Mouse (Mus musculus) left cerebral cortex, postnatal 10 days (tissue): ENCODE measurements at regions not wholly inside any gene's neighbourhood (a gene's known extent, or its start where the extent isn't known, plus 50 kb on each side); places are given as distances from the start of the nearest gene placed in this dataset.

Experiments
- DNase-seq, 2 experiments: peaks; one replicate each; pipeline ENCODE4 v3.0.0; 2021 to 2022; ENCODE audit warnings: low spot score in 2 of 2, mixed read lengths in 1 of 2; ENCODE audit errors: extremely low spot score in 1 of 2
- intact Hi-C: fragments of 180-260 bp; cut with DNase I; formaldehyde crosslinking; loops from one replicate; pipeline ENCODE4 v1.15.1; 2025

DNA sequence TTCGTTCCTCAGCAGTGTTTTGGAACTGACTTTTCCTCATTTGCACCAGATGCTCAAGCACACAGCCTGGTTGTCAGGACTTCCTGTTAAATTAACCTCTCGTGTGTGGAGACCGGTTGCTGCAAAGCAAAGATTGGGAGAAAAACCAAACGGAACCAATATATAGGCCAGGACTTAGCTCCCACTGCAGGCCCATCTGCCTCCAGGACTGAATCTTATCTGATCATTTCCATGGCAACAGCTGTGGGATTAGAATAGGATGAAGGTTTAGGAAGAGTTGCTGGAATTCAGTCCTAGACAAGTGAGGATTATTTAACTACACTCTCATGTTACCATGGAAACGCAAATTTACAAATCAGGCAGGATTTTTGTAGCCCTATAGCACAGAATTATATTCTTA is 154.4 kb upstream of the Slco3a1 start:
- intact Hi-C loops = loop anchor here (5.0 kb wide), 1 partner anchor 152 kb away; no protein-coding TSS in a partner anchor
- DNase-seq = peak in 1 of 2 experiments; percentile 65

DNA sequence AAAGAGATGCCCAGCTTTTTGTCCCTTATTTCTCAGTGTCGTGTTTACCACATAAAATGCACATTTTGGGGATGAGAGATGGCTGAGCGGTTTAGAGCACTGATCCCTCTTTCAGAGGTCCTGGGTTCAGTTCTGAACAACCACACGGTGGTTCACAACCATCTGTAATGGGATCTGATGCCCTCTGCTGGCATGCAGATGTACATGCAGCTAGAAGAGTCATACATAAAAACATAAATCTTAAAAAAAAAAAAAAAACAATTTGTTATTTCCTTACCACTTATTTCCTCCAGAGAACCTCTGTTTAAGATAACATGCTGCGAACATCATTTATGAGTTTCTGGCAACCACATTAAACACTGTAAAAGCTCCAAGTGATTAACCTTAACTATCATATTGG is 149.0 kb upstream of the Slco3a1 start:
- no peak for DNase-seq
- intact Hi-C loops = no loop called here

DNA sequence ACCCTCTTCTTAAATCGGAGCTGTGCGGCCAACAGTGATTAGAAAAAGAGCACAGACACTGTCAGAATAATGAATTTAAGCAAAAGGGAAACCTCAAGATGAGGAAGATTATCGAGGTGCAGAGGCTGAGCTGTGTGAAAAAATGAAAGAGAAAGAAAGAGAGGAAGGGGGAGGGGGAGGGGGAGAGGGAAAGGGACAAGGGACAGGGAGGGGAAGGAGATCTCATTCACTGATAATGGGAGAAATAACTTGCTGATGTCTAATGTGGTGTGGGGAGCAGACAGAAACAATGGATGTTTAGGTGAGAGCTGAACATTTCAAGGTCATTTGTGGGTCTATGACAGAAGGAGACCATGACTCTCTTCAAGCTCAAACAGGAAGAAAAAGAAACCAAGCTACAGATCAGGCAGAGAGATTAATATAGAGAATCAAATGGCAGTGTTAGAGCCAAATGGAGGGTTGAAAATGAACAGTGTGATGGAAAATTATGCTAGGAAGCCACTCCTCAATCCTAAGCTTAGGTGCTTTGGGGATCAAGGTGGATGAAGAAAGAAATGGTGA is 143.3 kb upstream of the Slco3a1 start:
- DNase-seq = no peak
- intact Hi-C loops = no loop called here

- intact Hi-C loops = no loop called here
- DNase-seq = no peak
Measured at GRCm38 (mm10) chr7:74696286-74696685, 141.7 kb upstream of the Slco3a1 start.

GRCm38 (mm10) chr7:74693049-74693448 is 138.5 kb upstream of the Slco3a1 start:
- DNase-seq = no peak
- intact Hi-C loops = no loop called here

DNA sequence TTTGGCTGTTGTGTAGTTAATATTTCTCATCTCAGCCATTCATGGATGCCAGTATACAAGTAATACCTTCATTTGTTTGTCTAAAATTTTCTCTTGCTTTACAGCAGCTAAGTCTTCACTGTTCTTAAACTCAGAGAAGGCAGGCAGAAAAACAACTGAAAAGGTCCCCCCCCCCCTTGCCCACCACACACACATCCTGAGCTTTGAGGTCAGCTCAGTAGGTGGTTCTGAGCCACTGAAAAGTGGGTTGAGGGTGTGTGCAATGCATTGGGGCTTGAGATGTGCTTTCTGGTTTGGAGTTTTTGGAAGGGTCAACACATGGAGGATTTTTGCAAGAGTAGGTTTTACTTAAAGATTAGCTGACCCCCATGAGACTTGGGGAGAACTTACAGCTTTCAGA is 136.1 kb upstream of the Slco3a1 start:
- intact Hi-C loops = no loop called here
- no peak for DNase-seq

DNA sequence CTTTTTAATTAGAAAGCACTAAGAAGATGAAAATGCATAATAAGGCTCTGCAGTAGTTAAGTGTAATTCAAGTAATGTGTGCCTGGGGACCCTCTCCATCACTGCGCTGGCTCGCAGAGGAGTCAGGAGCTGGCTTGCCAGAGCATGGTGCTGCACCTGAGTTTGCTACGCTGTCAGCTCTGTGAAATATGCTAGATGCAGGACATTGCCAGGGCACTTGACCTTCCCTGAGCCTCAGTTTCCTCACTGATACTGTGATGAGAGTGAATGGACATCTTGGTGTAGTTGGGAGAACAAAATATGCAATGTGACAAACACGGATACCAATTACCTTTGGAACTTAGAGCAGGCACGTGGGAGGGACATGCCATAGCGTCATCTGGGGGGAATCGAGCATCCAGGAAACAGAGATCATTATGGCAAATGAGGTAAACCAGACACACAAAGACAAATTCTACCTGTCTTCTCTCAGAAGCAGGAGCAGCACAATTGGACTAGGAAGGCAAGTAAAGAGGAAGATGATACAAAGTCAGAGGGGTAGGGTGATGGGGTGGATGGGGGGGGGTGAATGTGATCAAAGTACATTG is 133.6 kb upstream of the Slco3a1 start:
- no peak for DNase-seq
- intact Hi-C loops = no loop called here

DNA sequence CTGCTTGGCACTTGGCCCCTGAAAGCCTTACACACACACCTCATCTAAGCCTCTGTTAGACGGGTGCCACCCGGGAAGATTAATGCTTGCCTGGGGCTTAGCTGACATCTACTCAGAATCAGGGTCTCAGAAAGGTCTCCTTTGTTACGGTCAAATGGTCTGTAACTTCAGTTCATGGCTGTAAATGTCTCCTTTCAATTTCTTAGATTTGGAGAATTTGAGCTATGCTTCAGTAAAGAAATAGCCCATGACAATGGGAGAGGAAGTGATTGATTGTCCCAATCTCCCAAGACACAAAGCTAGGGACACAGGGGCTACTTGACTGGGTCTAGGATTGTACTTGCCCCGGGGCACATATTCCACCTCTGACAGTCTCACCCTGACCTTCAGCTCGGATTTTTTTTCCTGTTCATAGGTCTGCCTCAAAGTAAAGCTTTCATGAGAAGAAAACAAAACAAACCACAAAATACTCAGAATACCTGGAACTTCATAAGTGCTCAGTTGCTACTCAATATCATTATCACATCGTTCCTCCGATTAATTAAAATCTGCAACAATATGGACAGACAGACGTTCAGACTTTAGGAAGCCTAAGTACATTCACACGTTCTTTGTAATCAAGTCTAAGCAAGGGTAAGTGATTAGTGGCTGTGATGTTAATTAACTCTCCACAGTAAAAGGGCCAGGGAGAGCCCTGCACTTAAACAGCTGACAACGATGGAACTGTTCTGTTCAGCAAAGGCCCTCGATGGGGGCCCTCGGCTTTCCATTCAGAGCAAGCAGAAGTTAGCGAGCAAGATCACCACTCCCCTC is 132.9 kb upstream of the Slco3a1 start:
- no peak for DNase-seq
- intact Hi-C loops = no loop called here

DNA sequence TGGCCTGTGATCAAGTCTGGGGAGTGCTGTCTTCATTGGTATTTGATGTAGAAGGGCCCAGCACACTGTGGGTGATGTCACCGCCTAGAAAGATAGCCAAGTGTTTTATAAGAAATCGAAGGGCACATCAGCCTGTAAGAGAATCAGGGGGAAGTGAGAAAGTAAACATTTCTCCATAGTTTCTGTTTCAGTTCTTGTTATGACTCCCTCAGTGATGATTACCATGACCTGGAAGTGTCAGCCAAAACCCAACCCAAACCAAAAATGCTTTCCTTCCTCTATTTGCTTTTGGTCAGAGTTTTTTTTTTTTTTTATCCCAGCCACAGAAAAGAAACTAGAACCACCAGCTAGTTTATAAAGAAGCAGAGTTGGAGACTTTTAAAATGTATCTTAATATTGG is 129.4 kb upstream of the Slco3a1 start:
- intact Hi-C loops = no loop called here
- DNase-seq = no peak

GRCm38 (mm10) chr7:74673626-74674295 is 119.2 kb upstream of the Slco3a1 start:
- no peak for DNase-seq
- intact Hi-C loops = no loop called here

DNA sequence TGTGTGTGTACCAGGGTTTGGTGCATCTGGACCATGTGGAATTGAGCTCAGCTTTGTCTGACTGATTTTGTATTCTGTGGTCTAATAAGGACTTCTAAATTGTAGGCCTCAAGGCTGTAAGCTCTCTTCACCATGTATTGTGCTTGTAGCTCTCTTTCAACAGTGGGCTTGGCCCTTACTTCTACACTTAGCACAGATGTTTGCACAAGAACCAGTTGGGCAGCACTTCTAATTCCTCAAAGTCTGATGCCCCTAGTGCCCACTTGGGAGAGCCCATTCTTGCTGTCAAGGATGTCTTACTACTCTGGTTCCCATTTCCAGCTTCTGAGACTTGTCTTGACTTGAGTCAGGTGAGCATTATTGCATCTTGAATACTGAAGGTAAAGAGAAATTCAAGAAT is 114.5 kb upstream of the Slco3a1 start:
- intact Hi-C loops = no loop called here
- DNase-seq = no peak

DNA sequence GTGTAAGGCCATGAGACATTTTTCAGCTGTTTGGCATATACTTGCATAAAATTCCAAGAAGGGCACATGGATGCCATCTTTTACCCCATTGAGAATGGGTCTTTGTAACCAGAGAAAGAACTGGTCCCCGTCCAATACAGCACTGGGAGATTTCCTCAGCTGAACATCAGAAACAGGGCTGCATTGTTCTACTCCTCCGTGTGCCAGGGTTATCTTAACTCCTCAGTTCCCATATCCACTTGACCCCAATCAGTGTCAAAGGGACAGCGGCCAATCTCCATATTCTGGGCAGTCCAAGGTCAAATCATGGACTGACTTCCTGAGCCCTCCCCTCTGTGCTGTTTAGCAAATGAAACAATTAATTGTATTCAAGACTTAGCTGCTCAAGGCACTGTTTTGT is 112.5 kb upstream of the Slco3a1 start:
- intact Hi-C loops = no loop called here
- no peak for DNase-seq

DNA sequence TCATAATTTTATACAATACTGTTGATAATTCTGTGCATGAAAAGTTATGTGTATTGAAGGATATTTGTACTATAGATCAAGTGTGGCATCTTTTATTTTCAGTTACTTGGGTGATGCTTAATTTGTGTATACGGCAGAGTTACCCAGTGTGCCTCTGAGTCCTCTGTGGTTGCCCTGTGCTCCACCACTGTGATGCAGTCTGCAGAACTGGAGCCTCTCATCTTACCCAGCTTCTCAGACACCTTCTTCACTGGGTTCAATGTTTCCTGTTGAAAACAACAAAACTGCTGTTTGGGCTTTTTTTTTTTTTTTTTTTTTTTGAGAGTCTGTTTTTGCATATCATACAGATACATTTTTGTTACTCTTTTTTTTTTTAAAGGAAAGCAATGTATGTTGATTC is 109.2 kb upstream of the Slco3a1 start:
- intact Hi-C loops = no loop called here
- no peak for DNase-seq

DNA sequence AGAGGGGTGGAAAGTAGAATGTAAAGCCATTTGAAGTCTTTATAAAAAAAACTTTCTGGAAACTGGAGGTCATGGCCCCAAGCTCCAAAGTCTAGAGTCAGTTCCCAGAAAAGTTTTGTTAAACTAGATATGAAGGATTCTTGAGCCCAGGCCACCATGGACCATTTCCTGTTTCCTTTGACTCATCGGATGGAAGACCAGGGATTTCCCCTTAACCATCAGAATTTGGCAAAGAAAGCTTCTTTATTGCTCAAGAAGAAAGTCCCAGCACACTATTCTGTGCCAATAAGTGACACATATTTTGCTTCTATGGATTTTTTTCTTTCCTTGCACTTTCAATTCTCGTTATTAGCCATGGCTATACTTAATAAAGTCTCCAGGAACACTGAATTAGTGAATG is 92.7 kb upstream of the Slco3a1 start:
- intact Hi-C loops = no loop called here
- DNase-seq = no peak

- DNase-seq = no peak
- intact Hi-C loops = no loop called here
Measured at GRCm38 (mm10) chr7:74640171-74640570, 85.6 kb upstream of the Slco3a1 start.

DNA sequence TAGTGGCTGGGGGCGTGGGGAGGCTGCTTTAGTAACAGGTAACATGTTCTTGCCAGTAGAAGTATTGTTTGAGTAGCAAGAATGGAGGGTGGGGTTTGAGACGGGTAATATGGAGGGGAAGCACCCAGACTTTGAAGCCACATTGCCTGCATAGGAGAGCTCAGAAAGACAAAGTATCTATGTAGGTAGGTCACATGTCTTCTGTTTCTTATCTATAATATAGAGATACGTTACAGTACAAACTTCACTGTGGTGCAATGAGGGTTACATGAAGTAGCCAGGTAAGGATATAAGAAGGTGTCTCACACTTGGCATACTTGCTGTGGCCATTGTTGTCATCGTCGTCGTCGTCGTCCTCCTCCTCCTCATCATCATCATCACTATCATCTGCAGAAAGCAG is 77.6 kb upstream of the Slco3a1 start:
- DNase-seq = no peak
- intact Hi-C loops = no loop called here

DNA sequence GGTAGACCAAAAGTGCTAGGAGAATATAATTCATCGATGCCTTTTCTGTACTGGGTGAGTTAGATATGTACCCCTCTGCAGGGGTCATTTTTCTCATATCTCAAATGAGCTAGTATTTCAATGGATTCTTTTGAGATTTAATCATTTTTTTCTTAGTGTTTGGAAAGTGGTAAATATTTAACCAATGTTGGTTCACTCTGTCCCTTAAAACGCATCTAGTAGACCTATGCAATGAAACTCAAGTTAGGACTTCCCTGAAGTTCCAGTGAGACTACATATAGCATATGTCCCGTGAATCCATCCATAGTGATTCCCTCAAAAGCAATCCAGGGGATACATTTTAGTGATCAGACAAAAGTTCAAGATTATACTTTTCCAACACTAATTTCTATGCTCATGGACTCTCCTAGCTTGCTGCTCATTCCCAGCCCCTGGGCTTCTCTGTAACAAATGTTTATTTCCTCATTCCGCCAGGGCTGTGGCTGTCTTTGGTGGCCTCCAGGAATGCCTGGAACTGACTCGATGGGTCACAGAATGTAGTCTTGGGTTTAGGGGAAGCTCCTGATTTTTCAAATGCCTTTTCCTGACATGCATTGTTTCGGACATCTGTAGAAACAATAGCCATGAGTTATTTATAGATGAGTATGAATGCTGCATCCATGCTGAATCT is 74.4 kb upstream of the Slco3a1 start:
- intact Hi-C loops = no loop called here
- DNase-seq = no peak
